Mouse (Mus musculus) embryonic fibroblast, embryonic 13.5 days (primary cell): ENCODE data around the gene Ptf1a.

Experiments used
- CTCF ChIP-seq: IDR thresholded peaks from 2 replicates; pipeline ENCODE4 v1.5.1; 2011; ENCODE audit warnings: mild to moderate bottlenecking, control low read depth, low read length, moderate library complexity, borderline replicate concordance; ENCODE audit not compliant: insufficient read depth
- POLR2A ChIP-seq: IDR thresholded peaks from 2 replicates; pipeline ENCODE4 v1.6.1; 2011; ENCODE audit warnings: low read depth, mild to moderate bottlenecking, control low read depth, low read length, moderate library complexity

DNA sequence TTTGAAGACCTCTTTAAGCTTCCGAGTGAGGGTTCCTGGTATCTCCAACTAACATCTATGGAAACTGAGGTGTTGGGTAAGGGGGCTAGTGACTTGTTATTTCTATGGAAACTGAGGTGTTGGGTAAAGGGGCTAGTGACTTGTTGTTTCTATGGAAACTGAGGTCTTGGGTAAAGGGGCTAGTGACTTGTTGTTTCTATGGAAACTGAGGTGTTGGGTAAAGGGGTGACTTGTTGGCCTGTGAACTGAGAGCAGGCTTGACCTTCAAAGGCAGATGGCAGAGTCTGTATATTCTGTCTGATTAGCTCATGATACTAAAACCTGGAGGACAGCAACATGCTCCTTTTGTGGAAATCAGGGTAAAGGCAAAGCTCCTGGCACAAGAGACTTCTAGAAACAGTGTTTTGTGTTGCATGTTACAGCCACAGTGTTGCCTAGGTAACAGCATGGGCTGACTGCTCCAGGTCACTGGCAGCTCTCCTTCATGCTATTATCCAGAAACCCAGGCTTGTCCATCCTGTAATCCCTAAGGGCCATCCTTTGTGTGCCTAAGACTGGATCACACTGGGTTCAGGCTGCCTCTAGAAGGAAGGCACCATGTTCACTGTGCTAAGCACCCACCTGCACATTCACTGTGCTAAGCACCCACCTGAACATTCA, 25.6 kb upstream of the Ptf1a start:
- TF ChIP-seq POLR2A (no peak), CTCF (no peak)
